Mouse (Mus musculus): ENCODE data around the gene Slc25a23.

DNA sequence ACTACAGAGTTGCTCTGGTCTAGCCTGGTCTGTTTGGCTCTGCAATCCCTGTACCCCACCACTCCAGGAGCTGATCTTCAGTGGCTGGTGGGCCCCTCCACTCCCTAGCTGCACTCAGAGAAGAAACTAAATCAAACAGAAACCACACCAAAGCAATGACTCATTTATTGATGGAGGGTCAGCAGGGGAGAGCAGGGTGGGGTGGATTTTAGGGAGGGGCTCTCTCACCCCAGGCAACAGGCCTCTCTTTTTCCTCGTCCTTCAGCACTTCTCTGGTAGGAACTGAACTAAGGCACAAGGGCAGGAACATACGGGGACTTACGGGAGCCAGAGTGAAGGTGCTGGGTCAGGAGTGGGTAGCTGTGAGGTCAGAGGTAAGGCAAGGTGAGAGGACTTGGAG is 20.3 kb upstream of the Slc25a23 start:
- TF ChIP-seq TCF12 (IDR thresholded peaks at IDR 0.05; ENCODE audit: insufficient read depth, poor library complexity, severe bottlenecking) (no peak), USF1 (IDR thresholded peaks at IDR 0.05; ENCODE audit: low read depth) (no peak), POLR2A (IDR thresholded peaks at IDR 0.05; ENCODE audit: insufficient read length, low read depth) (no peak), MYOD1 (IDR thresholded peaks at IDR 0.05; ENCODE audit: control insufficient read depth in 1 of 3, insufficient read length in 2 of 3, low read depth in 2 of 3) (no peak), CEBPB (IDR thresholded peaks at IDR 0.05; ENCODE audit: insufficient read depth, poor library complexity, severe bottlenecking) (no peak)
